Mouse (Mus musculus) forebrain, embryonic 16.5 days (tissue): ENCODE data around the gene Arvcf. TPM values are rescaled to one million over a fixed set of nuclear protein-coding genes. Genes with fewer than 3 reads are reported as not detected.
A peak's percentile ranks its signal among the peaks of the same experiment; 100 is the strongest.

ENCODE experiments used
- ATAC-seq: fragments of 200-750 bp; cut with Nextera tagmentation; 2 replicates; pipeline ENCODE4 v1.8.0; 2017; ENCODE audit warnings: mild to moderate bottlenecking, moderate library complexity
- H3K27ac ChIP-seq: fragments of 300-500 bp; sonication (generic); 2 replicates; pipeline ENCODE4 v1.5.1; 2014; ENCODE audit warnings: low read length, control low read depth
- H3K27me3 ChIP-seq: fragments of 300-500 bp; sonication (generic); replicated peaks from 2 replicates; pipeline ENCODE4 v1.6.1; 2014; ENCODE audit warnings: low read length; ENCODE audit not compliant: control insufficient read depth, insufficient read depth
- H3K36me3 ChIP-seq: fragments of 300-500 bp; sonication (generic); 2 replicates; pipeline ENCODE4 v1.6.1; 2014; ENCODE audit not compliant: control insufficient read depth, insufficient read depth
- H3K4me1 ChIP-seq: fragments of 300-500 bp; sonication (generic); replicated peaks from 2 replicates; pipeline ENCODE4 v1.6.1; 2014; ENCODE audit warnings: low read length; ENCODE audit not compliant: control insufficient read depth, insufficient read depth
- H3K4me2 ChIP-seq: fragments of 300-500 bp; sonication (generic); 2 replicates; pipeline ENCODE4 v1.6.1; 2014; ENCODE audit warnings: mild to moderate bottlenecking, low read length, control low read depth
- H3K4me3 ChIP-seq: fragments of 300-500 bp; sonication (generic); replicated peaks from 2 replicates; pipeline ENCODE4 v1.5.1; 2014; ENCODE audit warnings: mild to moderate bottlenecking, low read length, control low read depth
- H3K9ac ChIP-seq: fragments of 300-500 bp; sonication (generic); replicated peaks from 2 replicates; pipeline ENCODE4 v1.6.1; 2014; ENCODE audit warnings: low read depth, low read length, control low read depth
- H3K9me3 ChIP-seq: fragments of 300-500 bp; sonication (generic); 2 replicates; pipeline ENCODE4 v1.6.1; 2016; ENCODE audit warnings: low read length; ENCODE audit not compliant: control insufficient read depth
- WGBS: fragments of 180-500 bp; shearing (Covaris S2); extraction: QIAGEN DNeasy Blood & Tissue Kit; methylation state at CpG from one replicate; pipeline ENCODE4 v1.1.7; 2014; 5-methylcytosine and 5-hydroxymethylcytosine counted together
- polyA plus RNA-seq: library from polyadenylated mRNA; unstranded; fragments of >200 nt; fragmentation: Nextera tagmentation; extraction: Ambion mirVana; gene quantifications from 2 replicates; pipeline ENCODE4 v1.2.1, GENCODE M21; 2015

The Arvcf gene
- polyA plus RNA-seq, 1 experiment from 2014 or later: 67.8 TPM

DNA sequence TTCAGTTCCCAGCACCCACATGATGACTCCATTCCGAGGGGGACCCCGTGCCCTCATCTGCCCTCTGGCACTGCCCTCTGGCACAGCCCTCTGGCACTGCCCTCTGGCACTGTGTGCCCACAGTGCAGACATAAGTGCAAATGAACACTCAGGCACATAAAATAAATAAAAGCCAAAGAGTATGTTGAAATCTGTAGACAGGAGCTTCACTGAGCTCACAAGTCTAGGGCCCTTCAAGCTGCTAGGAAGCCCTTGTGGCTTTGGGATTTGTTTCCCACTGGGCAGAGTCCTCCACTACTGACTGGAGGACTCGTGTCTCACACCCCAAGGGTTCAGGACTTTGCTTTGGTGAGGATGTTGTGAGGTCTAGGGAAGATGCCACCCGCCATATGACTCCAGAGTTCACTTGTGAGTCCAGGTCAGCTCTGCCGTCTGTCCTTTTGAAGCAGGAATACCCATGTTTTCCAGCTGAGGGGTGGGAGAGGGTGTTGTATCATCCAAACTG lies 80.1 kb downstream of the Arvcf start:
- H3K9me3 ChIP-seq: no peaks in the 10 kb centered on the region
- ATAC-seq: no peak
- H3K27me3 ChIP-seq: no peaks in the 10 kb centered on the region
- no peak overlapping the region for H3K4me3 ChIP-seq
- no peaks in the 10 kb centered on the region for H3K36me3 ChIP-seq
- WGBS: 84% methylated on average over 5 of the region's 5 CpGs
- H3K4me2 ChIP-seq: no peak overlapping the region
- H3K4me1 ChIP-seq: peaks cover 25% of the 10 kb centered on the region
- H3K9ac ChIP-seq: no peak overlapping the region
- H3K27ac ChIP-seq: no peak overlapping the region

DNA sequence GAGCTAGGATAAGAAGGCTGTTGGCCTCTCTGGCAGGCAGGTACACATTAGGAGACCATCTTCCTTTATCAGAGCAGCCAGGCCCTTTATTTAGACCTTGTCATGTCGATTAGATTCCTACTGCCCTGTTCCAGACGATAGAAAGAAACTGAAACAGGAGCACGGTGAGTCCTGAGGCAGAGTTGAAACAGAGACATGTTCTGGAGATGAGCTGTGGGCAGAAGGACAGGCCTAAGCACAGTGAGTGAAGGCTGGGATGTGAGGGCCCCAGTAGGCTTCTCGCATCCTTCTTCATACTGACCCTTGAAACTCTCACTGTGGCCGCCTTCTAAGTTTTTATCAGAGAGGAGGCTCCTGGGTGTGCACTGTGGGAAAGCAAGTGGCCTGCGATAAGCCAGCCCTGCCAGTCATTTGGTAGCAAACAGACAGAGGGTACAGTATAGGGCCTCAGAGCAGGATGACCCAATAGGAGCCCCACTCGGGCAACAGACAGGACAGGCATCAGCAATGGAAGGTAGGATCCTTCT lies 80.6 kb downstream of the Arvcf start:
- H3K27me3 ChIP-seq: no peaks in the 10 kb centered on the region
- H3K4me1 ChIP-seq: peaks cover 25% of the 10 kb centered on the region
- 89% methylated on average over 7 of the region's 7 CpGs for WGBS
- no peaks in the 10 kb centered on the region for H3K9me3 ChIP-seq
- no peak for ATAC-seq
- no peak overlapping the region for H3K27ac ChIP-seq
- H3K36me3 ChIP-seq: no peaks in the 10 kb centered on the region
- H3K4me2 ChIP-seq: no peak overlapping the region
- H3K9ac ChIP-seq: no peak overlapping the region
- H3K4me3 ChIP-seq: no peak overlapping the region

DNA sequence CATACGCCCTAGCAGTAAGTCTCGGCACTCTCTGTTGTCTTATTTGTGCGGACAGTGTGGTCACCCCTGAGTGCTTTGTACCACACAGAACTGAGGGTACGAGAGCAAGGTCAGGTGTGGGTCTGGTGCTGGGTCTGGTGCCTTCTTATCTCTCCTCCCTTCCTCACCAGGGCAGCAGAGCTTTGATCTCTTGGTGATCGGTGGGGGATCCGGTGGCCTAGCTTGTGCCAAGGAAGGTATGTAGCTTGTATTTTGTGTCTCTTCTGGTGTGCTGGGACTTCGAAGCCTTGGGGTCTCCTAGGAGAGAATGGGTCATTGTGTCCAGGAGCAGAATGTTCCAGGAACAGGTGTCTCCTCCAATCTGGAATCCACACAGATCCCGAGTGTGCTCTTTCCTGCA lies 81.7 kb downstream of the Arvcf start:
- no peak overlapping the region for H3K27ac ChIP-seq
- H3K9me3 ChIP-seq: no peaks in the 10 kb centered on the region
- H3K9ac ChIP-seq: no peak overlapping the region
- no peaks in the 10 kb centered on the region for H3K36me3 ChIP-seq
- 93% methylated on average over 8 of the region's 8 CpGs for WGBS
- H3K27me3 ChIP-seq: no peaks in the 10 kb centered on the region
- no peak overlapping the region for H3K4me2 ChIP-seq
- no peak overlapping the region for H3K4me3 ChIP-seq
- peaks cover 21% of the 10 kb centered on the region for H3K4me1 ChIP-seq
- ATAC-seq: no peak

DNA sequence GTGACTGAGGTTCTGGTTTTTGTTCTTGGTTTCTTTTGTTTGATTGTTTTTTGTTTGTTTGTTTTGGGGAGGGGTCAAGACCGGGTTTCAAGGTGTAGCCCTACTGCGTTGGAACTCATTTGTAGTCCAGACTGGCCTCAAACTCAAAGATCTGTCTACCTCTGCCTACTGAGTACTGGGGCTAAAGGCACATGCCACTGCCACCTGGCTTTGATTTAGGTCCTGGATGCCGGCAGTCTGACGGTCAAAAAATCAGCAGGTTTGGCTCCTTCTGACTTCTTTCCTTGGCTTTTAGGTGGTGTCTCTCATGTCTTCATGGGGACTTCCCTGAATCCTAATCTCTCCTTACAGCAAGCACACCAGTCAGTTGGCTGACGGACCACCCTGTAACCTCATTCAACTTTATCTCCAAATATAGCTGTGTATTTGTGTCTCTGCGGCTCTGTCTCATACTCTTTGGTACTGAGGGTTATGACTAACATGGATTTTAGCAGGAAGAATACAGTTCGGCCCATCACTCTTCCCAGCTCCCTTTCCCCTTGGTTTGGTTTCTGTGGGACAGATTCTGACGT lies 82.7 kb downstream of the Arvcf start:
- Histone ChIP-seq H3K9ac (no peak overlapping the region), H3K27me3 (no peaks in the 10 kb centered on the region), H3K9me3 (no peaks in the 10 kb centered on the region), H3K27ac (no peak overlapping the region), H3K4me2 (no peak overlapping the region), H3K36me3 (no peaks in the 10 kb centered on the region), H3K4me3 (no peak overlapping the region), H3K4me1 (peaks cover 10% of the 10 kb centered on the region)
- WGBS: 85% methylated on average over 8 of the region's 8 CpGs
- ATAC-seq: no peak

DNA sequence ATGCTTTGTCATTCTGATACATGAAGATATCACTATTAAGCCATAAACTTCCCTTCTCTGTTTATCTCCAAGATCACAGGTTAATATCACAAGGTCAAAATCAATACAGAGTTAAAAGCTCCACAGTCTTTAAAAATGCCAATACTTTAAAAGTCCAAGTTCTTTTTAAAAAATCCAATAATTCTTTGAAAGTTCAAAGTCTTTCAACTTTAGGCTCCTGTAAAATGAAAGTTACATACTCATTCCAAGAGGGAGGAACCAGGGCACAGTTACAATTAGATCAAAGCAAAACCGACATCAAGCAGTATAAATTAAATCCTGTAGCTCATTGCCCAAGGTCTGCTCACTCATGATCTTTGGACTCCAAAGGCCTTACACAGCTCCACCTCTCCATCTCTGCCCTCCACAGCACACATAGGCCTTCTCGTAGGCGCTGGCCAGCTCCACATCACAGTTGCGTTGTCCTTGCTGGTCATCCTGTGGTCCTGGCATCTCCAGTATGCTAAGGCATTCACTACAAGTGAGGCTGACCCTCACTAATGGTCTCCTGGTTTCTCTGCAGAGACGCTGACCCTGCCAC lies 85.4 kb downstream of the Arvcf start:
- Histone ChIP-seq H3K4me3 (no peak overlapping the region), H3K9me3 (no peaks in the 10 kb centered on the region), H3K27me3 (no peaks in the 10 kb centered on the region), H3K4me2 (no peak overlapping the region), H3K36me3 (no peaks in the 10 kb centered on the region), H3K27ac (no peak overlapping the region), H3K4me1 (no peaks in the 10 kb centered on the region), H3K9ac (no peak overlapping the region)
- 97% methylated on average over 5 of the region's 5 CpGs for WGBS
- no peak for ATAC-seq

DNA sequence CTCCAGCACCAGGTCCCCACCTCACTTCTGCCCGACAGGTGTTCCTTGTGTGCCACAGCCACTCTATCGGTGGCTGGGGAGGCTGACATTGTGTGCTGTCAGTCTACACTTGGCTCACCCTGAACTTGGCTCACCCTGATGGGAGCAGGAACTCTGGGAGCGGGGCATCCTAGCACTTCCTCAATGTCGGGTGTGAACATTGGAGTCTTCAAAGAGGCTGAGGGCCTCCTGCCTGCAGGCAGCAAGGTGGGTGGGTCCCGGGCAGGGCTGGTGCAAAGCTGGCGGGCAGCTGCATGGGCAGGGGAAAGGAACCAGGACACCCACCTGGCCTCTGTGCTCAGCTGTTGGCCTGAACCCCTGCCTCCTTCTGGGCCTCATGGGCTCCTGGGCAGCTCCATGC lies 88.1 kb downstream of the Arvcf start:
- no peak overlapping the region for H3K27ac ChIP-seq
- H3K36me3 ChIP-seq: no peaks in the 10 kb centered on the region
- 91% methylated on average over 6 of the region's 6 CpGs for WGBS
- H3K27me3 ChIP-seq: no peaks in the 10 kb centered on the region
- H3K4me1 ChIP-seq: no peaks in the 10 kb centered on the region
- H3K4me3 ChIP-seq: no peak overlapping the region
- ATAC-seq: no peak
- H3K9me3 ChIP-seq: no peaks in the 10 kb centered on the region
- H3K4me2 ChIP-seq: no peak overlapping the region
- no peak overlapping the region for H3K9ac ChIP-seq

DNA sequence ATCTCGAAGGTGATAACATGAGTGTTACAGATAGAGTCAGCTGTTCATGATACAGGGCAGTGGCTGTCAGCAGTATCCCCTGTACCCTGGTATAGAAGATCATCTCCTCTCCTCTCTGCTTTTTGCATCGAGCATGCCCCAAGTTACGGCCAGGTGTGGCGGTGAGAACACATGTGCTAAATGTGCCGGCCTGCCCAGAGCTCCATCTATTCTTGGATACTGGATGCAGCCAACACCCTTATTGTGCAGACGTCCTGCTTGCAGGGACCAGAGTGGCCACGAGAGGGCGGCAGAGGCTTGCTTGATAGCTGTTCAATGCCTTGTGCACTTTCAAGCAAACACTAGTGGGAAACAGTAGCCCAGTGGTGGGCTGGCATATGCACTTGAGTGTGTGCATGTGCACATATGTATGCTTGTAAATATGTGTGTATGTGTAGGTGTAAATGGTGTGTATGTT lies 95.4 kb downstream of the Arvcf start:
- no peaks in the 10 kb centered on the region for H3K4me1 ChIP-seq
- no peak overlapping the region for H3K9ac ChIP-seq
- 24% methylated on average over 8 of the region's 8 CpGs for WGBS
- ATAC-seq: peak; percentile 92
- no peak overlapping the region for H3K4me3 ChIP-seq
- H3K4me2 ChIP-seq: no peak overlapping the region
- no peaks in the 10 kb centered on the region for H3K9me3 ChIP-seq
- no peak overlapping the region for H3K27ac ChIP-seq
- no peaks in the 10 kb centered on the region for H3K36me3 ChIP-seq
- H3K27me3 ChIP-seq: no peaks in the 10 kb centered on the region

DNA sequence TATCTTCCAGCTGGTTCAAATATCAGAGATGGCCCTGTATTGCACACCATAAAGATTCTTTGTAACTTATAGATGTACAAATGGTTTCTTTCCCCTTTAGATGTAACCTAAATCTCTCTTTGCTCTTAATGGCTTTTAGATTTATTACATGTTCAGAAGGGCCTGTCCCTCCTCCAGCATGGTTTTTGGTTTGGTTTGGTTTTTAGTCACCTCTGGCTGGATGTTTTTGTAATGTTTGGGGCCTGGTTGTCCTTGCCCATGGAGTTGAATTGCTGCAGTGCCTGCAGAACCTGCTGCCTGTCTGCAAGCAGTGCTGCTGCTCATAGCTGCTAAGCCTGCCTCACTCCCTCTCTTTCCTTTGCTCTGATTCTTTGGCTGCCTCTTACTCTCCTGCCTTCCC lies 99.3 kb downstream of the Arvcf start:
- Histone ChIP-seq H3K4me3 (no peak overlapping the region), H3K27ac (no peak overlapping the region), H3K27me3 (no peaks in the 10 kb centered on the region), H3K4me2 (no peak overlapping the region), H3K4me1 (peaks cover 3% of the 10 kb centered on the region; the same call in 1 of the 2 replicates), H3K9ac (no peak overlapping the region), H3K9me3 (no peaks in the 10 kb centered on the region), H3K36me3 (no peaks in the 10 kb centered on the region)
- no peak for ATAC-seq

DNA sequence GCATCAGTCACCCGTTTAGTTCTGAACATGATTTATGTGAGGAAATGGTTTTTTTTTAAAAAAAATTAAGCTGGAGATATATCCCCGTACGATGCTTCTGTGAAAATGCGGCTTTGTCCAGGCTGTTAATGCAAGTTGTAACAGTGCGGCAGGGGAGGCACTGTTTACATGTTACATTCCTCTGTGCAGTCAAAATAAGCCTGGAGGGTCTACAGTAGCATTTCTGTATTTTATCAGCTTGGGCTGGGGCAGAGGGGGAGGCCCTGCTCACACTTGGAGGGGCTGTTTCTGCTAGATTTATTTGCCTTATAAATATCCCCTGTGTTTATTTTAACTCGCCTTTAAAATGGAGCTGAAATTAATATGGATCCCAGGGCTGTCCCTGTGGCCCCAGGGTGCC lies 100.1 kb downstream of the Arvcf start:
- Histone ChIP-seq H3K27me3 (no peaks in the 10 kb centered on the region), H3K27ac (no peak overlapping the region), H3K4me3 (no peak overlapping the region), H3K36me3 (no peaks in the 10 kb centered on the region), H3K9me3 (no peaks in the 10 kb centered on the region), H3K4me1 (peaks cover 5% of the 10 kb centered on the region), H3K4me2 (no peak overlapping the region), H3K9ac (no peak overlapping the region)
- ATAC-seq: no peak
- 88% methylated on average over 6 of the region's 6 CpGs for WGBS
